Comparison of ENCODE assay signal across 8 mouse cellular contexts in the genomic region with DNA sequence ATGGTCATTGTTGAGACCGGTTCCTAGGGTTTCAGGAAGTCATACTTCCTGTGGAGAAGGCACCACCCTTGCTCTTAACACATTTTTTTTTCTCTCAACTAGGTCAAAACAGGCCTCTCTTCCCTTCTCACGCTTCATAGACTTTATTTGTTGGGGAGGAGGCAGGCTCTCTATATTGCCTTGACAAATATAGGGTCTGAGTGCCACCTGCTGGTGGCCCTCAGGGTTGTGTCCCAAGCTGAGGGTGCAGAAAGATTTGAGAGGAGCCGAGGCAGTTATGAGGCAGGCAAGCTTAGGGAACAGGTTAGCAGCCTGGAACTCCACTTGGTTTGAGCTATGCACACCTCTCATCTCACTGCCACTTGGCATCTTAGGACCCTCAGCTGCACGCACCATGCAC. TPM values are rescaled to one million over a fixed set of nuclear protein-coding genes. Genes with fewer than 3 reads are reported as not detected.
DNase-seq lines count a peak whose midpoint lies in the region; ATAC-seq and TF ChIP-seq lines count a peak whose summit lies in the region.

No protein-coding gene starts in this region.

- H3K4me3 ChIP-seq in forebrain, embryonic 12.5 days (replicated peaks), result no peak overlapping the region
- H3K4me3 ChIP-seq in forebrain, embryonic 10.5 days, result no peak overlapping the region
- H3K4me3 ChIP-seq in bone marrow macrophage, adult 2 months (ENCODE audit: insufficient read depth, low read length), result no peak overlapping the region
- H3K4me3 ChIP-seq in hindbrain, embryonic 13.5 days, result no peak overlapping the region
- no peak overlapping the region for H3K4me3 ChIP-seq in stomach, postnatal 0 days (ENCODE audit: low read depth, low read length)

- no peak for TF ChIP-seq EP300 in stomach, postnatal 0 days (optimal IDR thresholded peaks at IDR 0.05)

- WGBS in forebrain, embryonic 12.5 days, result 60% methylated on average over 4 of the region's 4 CpGs
- WGBS in forebrain, embryonic 10.5 days, result 71% methylated on average over 4 of the region's 4 CpGs
- 67% methylated on average over 4 of the region's 4 CpGs for WGBS in hindbrain, embryonic 13.5 days
- 74% methylated on average over 4 of the region's 4 CpGs for WGBS in stomach, postnatal 0 days

- no peak for DNase-seq in forebrain, embryonic 10.5 days (ENCODE audit: extremely low spot score, low spot score)
- DNase-seq in 416B (ENCODE audit: low read depth), result peak; percentile 79
- DNase-seq in lung, postnatal 36 days, result peak; percentile 60
- peak; percentile 68 for DNase-seq in stomach, postnatal 0 days (ENCODE audit: low spot score)
- no peak for DNase-seq in ovary, postnatal 36 days (ENCODE audit: low spot score)

- no peak overlapping the region for H3K4me2 ChIP-seq in forebrain, embryonic 12.5 days
- no peak overlapping the region for H3K4me2 ChIP-seq in hindbrain, embryonic 13.5 days
- no peak overlapping the region for H3K4me2 ChIP-seq in stomach, postnatal 0 days (replicated peaks; ENCODE audit: low read depth)

- H3K9me3 ChIP-seq in forebrain, embryonic 12.5 days, result no peaks in the 10 kb centered on the region
- H3K9me3 ChIP-seq in forebrain, embryonic 10.5 days, result no peaks in the 10 kb centered on the region
- no peaks in the 10 kb centered on the region for H3K9me3 ChIP-seq in hindbrain, embryonic 13.5 days
- H3K9me3 ChIP-seq in stomach, postnatal 0 days (ENCODE audit: control insufficient read depth, low read length), result no peaks in the 10 kb centered on the region

- 0 out of 2 replicates have a peak, but pooled peaks cover 3% of the 10 kb centered on the region for H3K27me3 ChIP-seq in forebrain, embryonic 12.5 days
- H3K27me3 ChIP-seq in forebrain, embryonic 10.5 days (ENCODE audit: poor library complexity, severe bottlenecking), result 0 out of 2 replicates have a peak, but pooled peaks cover 3% of the 10 kb centered on the region
- no peaks in the 10 kb centered on the region for H3K27me3 ChIP-seq in hindbrain, embryonic 13.5 days
- H3K27me3 ChIP-seq in stomach, postnatal 0 days (ENCODE audit: control insufficient read depth, insufficient read depth, low read length), result no peaks in the 10 kb centered on the region

- peaks cover 19% of the 10 kb centered on the region; the same call in 1 of the 2 replicates for H3K36me3 ChIP-seq in forebrain, embryonic 12.5 days (replicated peaks)
- H3K36me3 ChIP-seq in forebrain, embryonic 10.5 days (replicated peaks), result peaks cover 34% of the 10 kb centered on the region
- peaks cover 8% of the 10 kb centered on the region; the same call in 1 of the 2 replicates for H3K36me3 ChIP-seq in hindbrain, embryonic 13.5 days
- H3K36me3 ChIP-seq in stomach, postnatal 0 days (ENCODE audit: control insufficient read depth, insufficient read depth, low read length), result peaks cover 9% of the 10 kb centered on the region; the same call in 1 of the 2 replicates

- 0 out of 2 replicates have a peak overlapping the region, but pooled peaks have one; percentile 59 for H3K27ac ChIP-seq in forebrain, embryonic 12.5 days
- H3K27ac ChIP-seq in forebrain, embryonic 10.5 days, result no peak overlapping the region
- H3K27ac ChIP-seq in bone marrow macrophage, adult 2 months (ENCODE audit: insufficient read depth, low read depth, low read length), result peak overlapping the region; percentile 77
- H3K27ac ChIP-seq in hindbrain, embryonic 13.5 days, result peak overlapping the region; percentile 81
- 0 out of 2 replicates have a peak overlapping the region, but pooled peaks have one; percentile 9 for H3K27ac ChIP-seq in stomach, postnatal 0 days (replicated peaks)

- H3K4me1 ChIP-seq in forebrain, embryonic 12.5 days, result peaks cover 34% of the 10 kb centered on the region
- H3K4me1 ChIP-seq in forebrain, embryonic 10.5 days, result peaks cover 42% of the 10 kb centered on the region
- H3K4me1 ChIP-seq in bone marrow macrophage, adult 2 months (ENCODE audit: control insufficient read depth, insufficient read depth, low read length), result peaks cover 25% of the 10 kb centered on the region
- peaks cover 38% of the 10 kb centered on the region for H3K4me1 ChIP-seq in hindbrain, embryonic 13.5 days (replicated peaks)
- peaks cover 7% of the 10 kb centered on the region for H3K4me1 ChIP-seq in stomach, postnatal 0 days (replicated peaks; ENCODE audit: control insufficient read depth, insufficient read depth)

- ATAC-seq in forebrain, embryonic 12.5 days (ENCODE audit: low FRiP score), result no peak
- ATAC-seq in hindbrain, embryonic 13.5 days (ENCODE audit: low FRiP score), result no peak
- ATAC-seq in stomach, postnatal 0 days (ENCODE audit: low FRiP score, low TSS enrichment), result 0 out of 2 replicates have a peak, but pooled peaks have one; percentile 17

- H3K9ac ChIP-seq in forebrain, embryonic 12.5 days, result no peak overlapping the region
- H3K9ac ChIP-seq in hindbrain, embryonic 13.5 days, result peak overlapping the region; percentile 53; the same call in 1 of the 2 replicates
- no peak overlapping the region for H3K9ac ChIP-seq in stomach, postnatal 0 days (ENCODE audit: low read length)

- no peak for TF ChIP-seq POLR2A in bone marrow macrophage, adult 2 months (IDR thresholded peaks at IDR 0.05; ENCODE audit: borderline replicate concordance, low read depth, low read length)

- TF ChIP-seq CTCF in bone marrow macrophage, adult 2 months (IDR thresholded peaks at IDR 0.05; ENCODE audit: low read depth, low read length), result peak; percentile 64
- TF ChIP-seq CTCF in stomach, postnatal 0 days (IDR thresholded peaks at IDR 0.05; ENCODE audit: low read depth), result peak; percentile 80

RNA-seq across cellular contexts. Expression of gene Thtpa, which starts 3.5 kb away (rescaled TPM):
- polyA plus RNA-seq in forebrain, embryonic 12.5 days (2016; fragmentation: Nextera tagmentation; extraction: Ambion mirVana), result 32.0 and 33.0 TPM in 2 replicates
- polyA plus RNA-seq in forebrain, embryonic 10.5 days (2016; fragmentation: Nextera tagmentation; extraction: Ambion mirVana), result 30.5 and 31.4 TPM in 2 replicates
- polyA plus RNA-seq in bone marrow macrophage, adult 2 months (2012; ENCODE audit: insufficient read depth, insufficient read length, missing spikeins), result 10.6 and 12.3 TPM in 2 replicates
- 29.8 and 30.7 TPM in 2 replicates for polyA plus RNA-seq in hindbrain, embryonic 13.5 days (2015; fragmentation: Nextera tagmentation; extraction: Ambion mirVana)
- polyA plus RNA-seq in stomach, postnatal 0 days (2015; fragmentation: Nextera tagmentation; extraction: Ambion mirVana), result 11.5 and 11.8 TPM in 2 replicates

RNA-seq across cellular contexts. Expression of gene Zfhx2, which starts 5.9 kb away (rescaled TPM):
- 26.3 and 28.1 TPM in 2 replicates for polyA plus RNA-seq in forebrain, embryonic 12.5 days (2016; fragmentation: Nextera tagmentation; extraction: Ambion mirVana)
- polyA plus RNA-seq in forebrain, embryonic 10.5 days (2016; fragmentation: Nextera tagmentation; extraction: Ambion mirVana), result 8.1 and 9.2 TPM in 2 replicates
- 7.1 and 7.6 TPM in 2 replicates for polyA plus RNA-seq in bone marrow macrophage, adult 2 months (2012; ENCODE audit: insufficient read depth, insufficient read length, missing spikeins)
- 29.4 and 31.9 TPM in 2 replicates for polyA plus RNA-seq in hindbrain, embryonic 13.5 days (2015; fragmentation: Nextera tagmentation; extraction: Ambion mirVana)
- polyA plus RNA-seq in stomach, postnatal 0 days (2015; fragmentation: Nextera tagmentation; extraction: Ambion mirVana), result 1.0 and 1.3 TPM in 2 replicates

RNA-seq across cellular contexts. Expression of gene Ap1g2, which starts 8.3 kb away (rescaled TPM):
- 10.2 and 11.4 TPM in 2 replicates for polyA plus RNA-seq in forebrain, embryonic 12.5 days (2016; fragmentation: Nextera tagmentation; extraction: Ambion mirVana)
- polyA plus RNA-seq in forebrain, embryonic 10.5 days (2016; fragmentation: Nextera tagmentation; extraction: Ambion mirVana), result 16.4 and 18.5 TPM in 2 replicates
- 43.0 and 51.9 TPM in 2 replicates for polyA plus RNA-seq in bone marrow macrophage, adult 2 months (2012; ENCODE audit: insufficient read depth, insufficient read length, missing spikeins)
- 6.5 and 6.6 TPM in 2 replicates for polyA plus RNA-seq in hindbrain, embryonic 13.5 days (2015; fragmentation: Nextera tagmentation; extraction: Ambion mirVana)
- 26.4 and 31.0 TPM in 2 replicates for polyA plus RNA-seq in stomach, postnatal 0 days (2015; fragmentation: Nextera tagmentation; extraction: Ambion mirVana)

RNA-seq across cellular contexts. Expression of gene Jph4, which starts 18.7 kb away (rescaled TPM):
- 9.0 and 9.4 TPM in 2 replicates for polyA plus RNA-seq in forebrain, embryonic 12.5 days (2016; fragmentation: Nextera tagmentation; extraction: Ambion mirVana)
- 0.31 and 0.56 TPM in 2 replicates for polyA plus RNA-seq in forebrain, embryonic 10.5 days (2016; fragmentation: Nextera tagmentation; extraction: Ambion mirVana)
- polyA plus RNA-seq in bone marrow macrophage, adult 2 months (2012; ENCODE audit: insufficient read depth, insufficient read length, missing spikeins), result not detected in 2 replicates
- polyA plus RNA-seq in hindbrain, embryonic 13.5 days (2015; fragmentation: Nextera tagmentation; extraction: Ambion mirVana), result 22.2 and 22.6 TPM in 2 replicates
- polyA plus RNA-seq in stomach, postnatal 0 days (2015; fragmentation: Nextera tagmentation; extraction: Ambion mirVana), result 0.82 and 1.0 TPM in 2 replicates

Comparison
In these comparisons a context has a peak if more than half of its experiments do, and no peak if none do; other contexts are left out.
1. DNase-seq: peak in 416B (single experiment), lung, postnatal 36 days (single experiment) and stomach, postnatal 0 days (single experiment); none in forebrain, embryonic 10.5 days (single experiment) and ovary, postnatal 36 days (single experiment).